Mouse (Mus musculus) liver, adult 2 months (tissue): Measurements from ENCODE around the gene Maob.

Experiments
- CTCF ChIP-seq: fragments of 200-500 bp; IDR thresholded peaks from 2 replicates; pipeline ENCODE4 v1.5.1; 2011; ENCODE audit warnings: low read depth, low read length, control low read depth
- POLR2A ChIP-seq: fragments of 200-500 bp; IDR thresholded peaks from 2 replicates; pipeline ENCODE4 v1.6.1; 2011; ENCODE audit warnings: low read length, control low read depth; ENCODE audit not compliant: insufficient read depth; ENCODE audit errors: extremely low read depth

GRCm38 (mm10) chrX:16817261-16817769, at the start of gene Maob:
- TF ChIP-seq POLR2A = peak; percentile 69; the same call in 1 of the 2 replicates
- TF ChIP-seq CTCF = no peak
